Mouse (Mus musculus): ENCODE measurements around the gene Pde7b.
A peak's percentile ranks its signal among the peaks of the same experiment; 100 is the strongest.

Gene Pde7b

GRCm38 (mm10) chr10:20632256-20633084 lies 92.4 kb downstream of the Pde7b start:
- DNase-seq = peak; percentile 46

DNA sequence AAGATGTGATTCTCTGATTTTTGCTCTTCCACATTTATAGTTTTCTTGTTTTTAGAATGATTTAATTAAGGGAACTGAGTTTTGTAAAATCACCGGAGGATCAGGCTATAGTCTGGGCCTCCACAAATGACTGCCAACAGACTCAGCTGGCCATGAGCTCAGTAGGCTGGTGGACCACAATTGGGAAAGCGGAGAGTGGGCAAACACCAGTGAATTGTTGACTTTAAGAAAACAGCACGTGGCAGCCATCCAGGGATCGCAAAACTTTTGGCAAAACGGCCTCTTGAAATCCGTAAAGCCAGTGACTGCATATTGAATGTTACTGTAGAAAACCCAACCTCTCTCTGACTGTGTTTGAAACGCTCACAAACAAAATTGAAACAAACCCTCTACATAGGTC lies 94.8 kb downstream of the Pde7b start:
- no peak for DNase-seq

- DNase-seq = no peak
Measured at GRCm38 (mm10) chr10:20625702-20626375, 99.0 kb downstream of the Pde7b start.

- no peak for DNase-seq
Measured at GRCm38 (mm10) chr10:20621661-20622454, 103.0 kb downstream of the Pde7b start.

GRCm38 (mm10) chr10:20606007-20606406 lies 118.9 kb downstream of the Pde7b start:
- DNase-seq = no peak

GRCm38 (mm10) chr10:20595107-20595810 lies 129.6 kb downstream of the Pde7b start:
- no peak for DNase-seq

DNA sequence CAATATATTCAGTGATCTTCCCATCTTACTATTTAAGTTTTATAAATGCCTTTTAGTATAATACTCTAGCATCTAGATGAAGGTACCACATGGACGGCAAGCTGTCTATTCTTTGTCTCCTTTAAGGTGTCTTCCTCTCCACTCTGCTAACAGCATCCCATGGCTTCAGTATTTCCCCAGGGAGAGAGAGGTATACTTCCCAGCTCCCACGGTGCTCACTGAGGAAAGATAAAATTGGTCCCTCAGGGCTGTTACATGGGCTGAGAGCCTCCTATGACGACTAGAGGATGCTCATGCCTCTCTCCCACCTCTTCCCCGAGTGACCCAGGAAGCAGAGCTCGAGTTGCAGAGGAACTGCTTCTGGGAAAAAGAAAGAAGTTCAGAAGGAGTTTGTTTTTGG lies 130.9 kb downstream of the Pde7b start:
- DNase-seq = no peak

GRCm38 (mm10) chr10:20590100-20590499 lies 134.8 kb downstream of the Pde7b start:
- DNase-seq = no peak

DNA sequence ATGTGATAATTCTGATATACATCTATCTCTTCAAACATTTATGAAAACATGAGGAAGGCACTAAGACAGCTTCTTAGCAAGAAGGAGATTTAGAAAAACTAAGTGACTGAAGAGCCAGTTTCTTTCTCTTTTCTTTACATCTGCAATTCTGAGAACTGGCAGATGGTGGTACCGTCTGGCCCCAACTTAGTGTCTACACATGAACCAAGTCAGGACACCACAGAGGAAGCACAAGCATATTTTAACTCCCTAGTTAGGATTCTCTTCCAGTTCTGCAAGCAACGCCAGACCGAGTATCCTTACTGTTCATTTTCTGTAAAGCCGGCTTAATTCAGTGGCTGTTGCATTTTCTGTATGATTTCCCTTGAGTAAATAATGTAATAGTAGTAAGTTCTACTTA lies 138.9 kb downstream of the Pde7b start:
- peak; percentile 65 for DNase-seq

- DNase-seq = no peak
Measured at GRCm38 (mm10) chr10:20575002-20575401, 149.9 kb downstream of the Pde7b start.

DNA sequence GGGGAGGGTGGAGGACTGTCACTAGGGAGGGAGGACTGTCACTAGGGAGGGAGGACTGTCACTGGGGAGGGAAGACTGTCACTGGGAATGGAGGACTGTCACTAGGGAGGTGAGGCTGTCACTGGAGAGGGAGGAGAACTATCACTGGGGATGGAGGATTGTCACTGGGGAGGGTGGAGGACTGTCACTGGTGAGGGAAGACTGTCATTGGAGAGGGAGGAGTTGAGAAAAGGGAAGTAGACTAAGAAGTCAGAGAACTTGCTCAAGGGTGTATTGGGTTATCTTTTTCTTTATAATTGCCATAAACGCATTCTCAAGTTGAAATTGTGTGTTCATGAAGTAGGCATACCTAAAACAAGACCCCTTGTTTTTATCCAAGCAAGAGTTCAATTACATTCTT lies 150.5 kb downstream of the Pde7b start:
- DNase-seq = no peak

DNA sequence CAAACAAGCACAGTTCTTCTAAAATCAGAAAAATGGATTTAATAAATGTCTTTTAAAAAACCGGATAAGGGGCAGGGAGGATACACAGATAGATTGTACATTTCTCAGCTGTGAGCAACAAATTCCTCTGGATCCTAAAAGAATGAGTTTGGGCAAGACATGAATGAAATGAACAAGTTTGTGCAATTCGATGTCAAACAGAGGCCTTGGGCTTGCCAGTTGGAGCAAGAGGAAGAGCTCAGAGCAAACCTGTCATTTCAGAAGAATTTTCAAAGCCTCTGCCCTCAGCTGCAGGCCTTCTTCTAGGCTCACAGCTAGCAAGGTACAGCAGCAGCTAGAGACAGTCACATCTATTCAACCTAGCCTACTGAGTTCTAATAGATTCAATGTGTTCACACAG lies 153.4 kb downstream of the Pde7b start:
- DNase-seq = no peak

DNA sequence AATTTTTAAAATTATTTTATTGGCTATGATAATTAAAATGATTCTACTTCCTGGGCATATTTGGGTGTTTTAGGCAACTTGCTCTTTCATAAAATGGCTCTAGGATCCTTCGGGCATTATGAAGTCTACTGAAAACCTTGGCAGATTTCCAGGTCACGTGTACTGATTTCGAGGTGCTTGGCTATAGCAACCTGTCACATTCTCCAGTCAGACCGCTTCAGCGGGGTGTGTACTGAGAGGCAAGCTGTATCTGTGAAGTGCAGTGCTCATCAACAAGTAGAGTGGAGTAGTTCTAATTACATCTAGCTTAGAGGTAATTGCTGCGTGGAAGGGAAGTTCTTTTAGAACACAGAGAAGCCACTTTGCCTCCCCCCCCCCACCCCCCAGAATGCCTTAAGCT lies 156.2 kb downstream of the Pde7b start:
- DNase-seq = no peak

GRCm38 (mm10) chr10:20567684-20568236 lies 157.1 kb downstream of the Pde7b start:
- DNase-seq = no peak

- no peak for DNase-seq
Measured at GRCm38 (mm10) chr10:20556477-20556876, 168.4 kb downstream of the Pde7b start.

GRCm38 (mm10) chr10:20551341-20551740 lies 173.5 kb downstream of the Pde7b start:
- no peak for DNase-seq

- DNase-seq = no peak
Measured at GRCm38 (mm10) chr10:20550771-20551170, 174.1 kb downstream of the Pde7b start.

DNA sequence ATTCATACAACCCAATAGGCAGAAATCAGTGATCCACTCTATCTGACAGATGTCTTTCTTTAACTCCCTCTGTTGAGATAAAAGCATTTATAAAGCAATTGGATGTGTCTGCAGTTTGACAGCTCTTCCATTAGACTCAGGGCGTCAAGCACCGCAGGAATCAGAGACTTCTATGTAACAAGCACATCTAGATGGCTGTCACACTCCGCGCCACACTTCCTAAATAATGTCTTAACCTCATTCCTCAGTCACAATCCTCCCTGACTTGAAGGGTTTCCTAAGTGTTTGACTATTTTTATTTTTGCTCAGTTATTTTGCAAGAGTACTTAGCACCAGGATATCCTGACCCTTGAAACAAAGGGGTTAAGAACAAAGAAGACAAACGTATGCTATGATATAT lies 174.7 kb downstream of the Pde7b start:
- DNase-seq = no peak

DNA sequence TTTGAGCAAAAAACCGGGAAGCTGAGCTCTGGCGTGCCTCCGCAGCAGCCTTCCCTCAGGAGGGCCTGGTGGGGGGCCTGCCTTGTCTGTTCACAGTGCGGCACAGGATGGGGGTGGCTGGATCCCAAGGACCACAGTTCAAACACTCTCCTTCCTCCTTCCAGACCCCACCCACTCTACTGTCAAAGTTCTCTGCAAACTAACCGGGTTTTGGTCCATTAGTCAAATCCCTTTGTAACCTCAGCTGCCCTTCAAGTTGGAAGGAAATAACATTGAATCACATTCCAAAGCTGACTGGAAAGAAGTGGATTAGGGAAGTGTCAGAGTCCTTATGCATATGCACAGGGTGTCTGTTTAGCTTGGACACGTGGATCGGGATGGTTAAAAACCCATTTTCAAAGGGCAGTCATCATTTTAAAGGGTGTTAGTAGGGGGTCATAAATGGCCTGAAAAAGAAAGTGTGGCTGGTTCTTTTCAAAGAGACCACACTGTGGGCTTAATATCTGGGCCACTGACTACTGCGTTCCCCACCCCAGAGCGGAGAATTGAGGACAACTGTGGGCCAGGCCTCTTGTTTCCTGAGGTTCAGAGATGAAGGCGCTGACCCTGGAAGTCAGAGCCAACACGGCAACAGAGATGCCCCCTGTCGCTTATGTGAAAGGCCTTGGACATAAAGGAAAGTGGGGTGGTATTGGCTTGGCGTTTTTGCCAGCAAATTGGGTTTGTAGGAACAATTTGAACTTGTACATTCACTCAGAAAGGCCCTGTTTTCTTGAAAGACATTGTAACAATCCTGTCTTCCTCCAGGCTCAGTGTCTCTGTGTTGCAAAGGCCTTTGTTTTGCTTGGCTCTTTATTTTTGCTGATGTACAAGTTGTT lies 175.8 kb downstream of the Pde7b start:
- no peak for DNase-seq

- DNase-seq = peak; percentile 8
Measured at GRCm38 (mm10) chr10:20547951-20548551, 176.8 kb downstream of the Pde7b start.

DNA sequence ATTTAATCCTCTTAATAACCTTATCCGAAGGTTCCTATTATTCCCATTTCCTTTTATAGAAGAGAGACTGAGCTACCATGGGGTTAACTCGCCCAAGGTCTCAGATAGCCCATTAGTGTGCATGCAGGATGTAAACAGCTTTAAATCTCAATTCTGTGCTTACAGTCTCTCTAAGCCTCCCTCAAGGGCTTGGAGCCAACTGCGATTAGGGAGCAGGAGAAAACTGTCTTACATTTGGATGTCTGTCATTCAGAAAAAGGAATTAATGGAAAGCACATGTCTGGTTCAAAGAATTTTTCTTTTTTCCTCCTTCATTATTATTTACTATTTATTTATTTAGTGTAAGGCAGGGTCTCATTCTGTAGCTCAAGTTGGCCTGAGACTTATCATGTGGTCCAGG lies 181.8 kb downstream of the Pde7b start:
- no peak for DNase-seq
